Mouse (Mus musculus) midbrain, postnatal 0 days (tissue): ENCODE data around the gene St7. TPM values are rescaled to one million over a fixed set of nuclear protein-coding genes. Genes with fewer than 3 reads are reported as not detected.

ENCODE experiments used
- ATAC-seq: fragments of 200-750 bp; cut with Nextera tagmentation; 2 replicates; pipeline ENCODE4 v1.8.0; 2017; ENCODE audit warnings: moderate number of reproducible peaks, mild to moderate bottlenecking, moderate TSS enrichment, moderate library complexity; ENCODE audit not compliant: low FRiP score
- DNase-seq: peaks from one replicate; pipeline ENCODE4 v3.0.0-alpha.2; 2015; ENCODE audit warnings: low spot score
- H3K27ac ChIP-seq: fragments of 300-500 bp; sonication (generic); 2 replicates; pipeline ENCODE4 v1.5.1; 2014; ENCODE audit warnings: low read depth, mild to moderate bottlenecking, low read length, mixed read lengths
- H3K27me3 ChIP-seq: fragments of 300-500 bp; sonication (generic); 2 replicates; pipeline ENCODE4 v1.6.1; 2014; ENCODE audit warnings: low read length, control low read depth, mixed read lengths; ENCODE audit not compliant: insufficient read depth
- H3K36me3 ChIP-seq: fragments of 300-500 bp; sonication (generic); 2 replicates; pipeline ENCODE4 v1.6.1; 2014; ENCODE audit warnings: low read length, control low read depth, mixed read lengths; ENCODE audit not compliant: insufficient read depth
- H3K4me1 ChIP-seq: fragments of 300-500 bp; sonication (generic); 2 replicates; pipeline ENCODE4 v1.6.1; 2014; ENCODE audit warnings: mild to moderate bottlenecking, control low read depth, antibody characterized with exemption, low read length, mixed read lengths; ENCODE audit not compliant: insufficient read depth
- H3K4me2 ChIP-seq: fragments of 300-500 bp; sonication (generic); 2 replicates; pipeline ENCODE4 v1.6.1; 2014; ENCODE audit warnings: low read depth, mild to moderate bottlenecking, low read length, mixed read lengths; ENCODE audit not compliant: poor library complexity, severe bottlenecking
- H3K4me3 ChIP-seq: fragments of 300-500 bp; sonication (generic); 2 replicates; pipeline ENCODE4 v1.5.1; 2014; ENCODE audit warnings: low read depth, mild to moderate bottlenecking, low read length, moderate library complexity
- H3K9ac ChIP-seq: fragments of 300-500 bp; sonication (generic); replicated peaks from 2 replicates; pipeline ENCODE4 v1.6.1; 2014; ENCODE audit warnings: mild to moderate bottlenecking, low read length, moderate library complexity, mixed read lengths; ENCODE audit not compliant: poor library complexity, severe bottlenecking
- H3K9me3 ChIP-seq: fragments of 300-500 bp; sonication (generic); 2 replicates; pipeline ENCODE4 v1.6.1; 2016; ENCODE audit warnings: low read length, control low read depth
- CTCF ChIP-seq: IDR thresholded peaks from 2 replicates; pipeline ENCODE4 v1.5.1; 2016; ENCODE audit warnings: antibody characterized with exemption, mild to moderate bottlenecking
- WGBS: fragments of 180-500 bp; shearing (Covaris S2); extraction: QIAGEN DNeasy Blood & Tissue Kit; methylation state at CpG from one replicate; pipeline ENCODE4 v1.1.7; 2014; 5-methylcytosine and 5-hydroxymethylcytosine counted together
- polyA plus RNA-seq: library from polyadenylated mRNA; unstranded; fragments of >200 nt; fragmentation: Nextera tagmentation; extraction: Ambion mirVana; gene quantifications from 2 replicates; pipeline ENCODE4 v1.2.1, GENCODE M21; 2015
- total RNA-seq: library from RNA; depleted of rRNA; stranded (reverse); fragments of >200 nt; gene quantifications from 2 replicates; pipeline ENCODE4 v1.2.3, GENCODE M21; 2014

St7 gene
- total and polyA plus RNA-seq, 2 experiments from 2014 or later = 39.4 to 69.5 TPM

DNA sequence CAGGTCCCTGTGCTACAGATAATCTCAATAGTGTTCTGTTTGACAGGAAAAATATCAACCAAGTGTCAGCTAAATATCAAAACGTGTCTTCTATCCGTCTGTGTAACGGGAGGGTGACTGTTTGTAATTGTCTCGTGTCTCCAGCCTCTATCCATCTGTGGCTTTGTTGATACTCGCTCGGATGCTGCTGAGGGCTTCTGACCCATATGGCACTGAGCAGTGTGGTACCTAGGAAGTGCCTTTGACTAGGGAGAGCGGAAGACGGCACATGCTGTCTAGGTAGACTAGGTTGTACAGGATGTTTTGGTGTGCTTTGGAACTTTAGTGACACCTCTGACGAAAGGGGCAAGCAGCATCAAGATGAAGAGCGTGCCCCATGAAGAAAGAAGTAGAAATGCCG, 235.0 kb downstream of the St7 start:
- TF ChIP-seq CTCF = no peak
- WGBS = 81% methylated on average over 11 of the region's 11 CpGs

GRCm38 (mm10) chr6:17931187-17931586, 238.5 kb downstream of the St7 start:
- H3K27ac ChIP-seq = no peak overlapping the region
- ATAC-seq (no peak), DNase-seq (no peak)
- TF ChIP-seq CTCF = no peak
- H3K4me2 ChIP-seq = no peak overlapping the region
- H3K9me3 ChIP-seq = no peaks in the 10 kb centered on the region
- H3K4me1 ChIP-seq = no peaks in the 10 kb centered on the region
- H3K4me3 ChIP-seq = no peak overlapping the region
- no peak overlapping the region for H3K9ac ChIP-seq
- no peaks in the 10 kb centered on the region for H3K27me3 ChIP-seq
- WGBS = 98% methylated on average over 2 of the region's 2 CpGs
- peaks cover 19% of the 10 kb centered on the region for H3K36me3 ChIP-seq

More for the DNA sequence above, 235.0 kb downstream of the St7 start:
- Histone ChIP-seq H3K9me3 (no peaks in the 10 kb centered on the region), H3K27me3 (no peaks in the 10 kb centered on the region), H3K4me2 (no peak overlapping the region), H3K36me3 (peaks cover 14% of the 10 kb centered on the region), H3K4me3 (no peak overlapping the region), H3K9ac (no peak overlapping the region), H3K27ac (no peak overlapping the region), H3K4me1 (no peaks in the 10 kb centered on the region)
- DNase-seq (no peak), ATAC-seq (no peak)

DNA sequence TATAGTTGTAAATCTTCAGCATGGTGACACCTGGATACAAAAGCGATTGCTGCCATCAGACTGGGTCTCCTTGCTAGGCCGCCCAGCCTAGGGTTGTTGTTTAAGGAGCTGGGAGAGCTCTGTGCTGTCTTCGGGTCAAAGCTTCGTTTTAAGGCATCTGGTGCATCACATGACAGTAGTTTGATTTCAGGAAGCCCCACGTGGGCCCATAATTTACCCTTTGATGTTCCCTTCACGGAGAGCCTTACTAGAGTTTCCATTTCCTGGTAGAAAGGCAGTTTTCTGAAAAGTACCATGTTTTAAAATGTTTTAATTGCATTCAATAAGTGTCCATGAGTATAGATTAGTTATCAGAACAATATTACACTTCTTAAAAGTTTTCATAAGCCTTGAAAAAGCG, 239.1 kb downstream of the St7 start:
- no peak overlapping the region for H3K4me2 ChIP-seq
- DNase-seq (no peak), ATAC-seq (no peak)
- 88% methylated on average over 7 of the region's 7 CpGs for WGBS
- H3K9ac ChIP-seq = no peak overlapping the region
- no peaks in the 10 kb centered on the region for H3K9me3 ChIP-seq
- H3K4me1 ChIP-seq = no peaks in the 10 kb centered on the region
- no peaks in the 10 kb centered on the region for H3K27me3 ChIP-seq
- peaks cover 19% of the 10 kb centered on the region for H3K36me3 ChIP-seq
- TF ChIP-seq CTCF = no peak
- no peak overlapping the region for H3K4me3 ChIP-seq
- H3K27ac ChIP-seq = no peak overlapping the region

DNA sequence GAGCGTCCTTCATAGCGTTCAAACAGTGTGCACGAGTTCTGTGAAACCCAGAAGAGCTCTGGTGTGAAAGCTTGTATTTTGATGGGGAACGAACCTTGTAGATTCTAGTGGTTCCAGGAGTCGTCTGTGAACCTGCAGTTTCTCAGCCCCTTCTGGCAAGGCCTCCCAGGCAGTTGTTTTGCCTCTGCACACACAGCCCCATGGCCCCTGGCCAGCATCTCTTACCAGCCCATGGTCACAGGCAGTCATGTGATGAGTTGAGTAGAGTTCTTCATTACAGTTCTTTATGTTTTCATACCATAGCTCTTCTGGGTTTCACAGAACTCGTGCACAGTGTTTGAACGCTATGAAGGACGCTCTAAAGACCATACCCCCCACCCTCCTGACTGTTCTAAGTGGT, 240.1 kb downstream of the St7 start:
- DNase-seq (no peak), ATAC-seq (no peak)
- 95% methylated on average over 8 of the region's 8 CpGs for WGBS
- no peaks in the 10 kb centered on the region for H3K9me3 ChIP-seq
- no peaks in the 10 kb centered on the region for H3K27me3 ChIP-seq
- no peak overlapping the region for H3K4me3 ChIP-seq
- no peak overlapping the region for H3K4me2 ChIP-seq
- H3K27ac ChIP-seq = no peak overlapping the region
- H3K36me3 ChIP-seq = peaks cover 19% of the 10 kb centered on the region
- no peaks in the 10 kb centered on the region for H3K4me1 ChIP-seq
- TF ChIP-seq CTCF = no peak
- H3K9ac ChIP-seq = no peak overlapping the region

DNA sequence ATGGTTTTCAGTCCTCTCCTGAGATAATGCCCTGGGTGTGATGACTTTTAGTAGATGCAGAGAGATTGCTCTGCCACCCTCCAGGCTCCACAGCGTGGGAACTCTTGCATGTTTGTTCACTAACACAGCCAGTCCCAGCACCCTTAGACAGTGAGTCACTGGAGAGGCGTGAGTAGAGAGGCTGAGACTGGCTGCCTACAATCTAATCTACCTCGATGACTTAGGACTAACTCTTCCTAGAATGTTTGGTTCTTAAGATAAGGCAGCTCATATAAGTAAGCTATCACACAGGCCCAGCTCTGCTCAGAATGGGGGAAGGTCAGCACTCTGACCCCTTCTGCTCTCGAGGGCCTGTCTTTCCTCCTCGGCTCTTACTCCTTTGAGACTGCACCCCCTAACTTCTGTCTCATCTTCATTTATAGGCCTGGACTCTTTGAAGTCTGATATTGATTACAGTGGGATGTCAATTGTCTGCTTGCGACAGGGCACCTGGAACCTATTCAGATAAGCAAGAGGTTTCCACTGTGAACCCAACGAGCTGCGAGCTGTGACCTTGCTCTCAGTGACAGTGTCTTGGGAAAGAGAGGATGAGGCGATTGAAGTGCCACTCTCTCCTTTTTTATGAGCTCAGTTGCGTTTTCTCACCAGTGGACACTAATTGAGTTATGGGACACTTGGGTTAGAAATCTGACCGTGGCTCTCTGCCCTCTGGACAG, 246.1 kb downstream of the St7 start:
- DNase-seq (no peak), ATAC-seq (no peak)
- Histone ChIP-seq H3K9ac (no peak overlapping the region), H3K27ac (no peak overlapping the region), H3K4me1 (no peaks in the 10 kb centered on the region), H3K27me3 (no peaks in the 10 kb centered on the region), H3K4me2 (no peak overlapping the region), H3K9me3 (no peaks in the 10 kb centered on the region), H3K36me3 (peaks cover 25% of the 10 kb centered on the region), H3K4me3 (no peak overlapping the region)
- WGBS = 79% methylated on average over 11 of the region's 11 CpGs
- no peak for TF ChIP-seq CTCF

DNA sequence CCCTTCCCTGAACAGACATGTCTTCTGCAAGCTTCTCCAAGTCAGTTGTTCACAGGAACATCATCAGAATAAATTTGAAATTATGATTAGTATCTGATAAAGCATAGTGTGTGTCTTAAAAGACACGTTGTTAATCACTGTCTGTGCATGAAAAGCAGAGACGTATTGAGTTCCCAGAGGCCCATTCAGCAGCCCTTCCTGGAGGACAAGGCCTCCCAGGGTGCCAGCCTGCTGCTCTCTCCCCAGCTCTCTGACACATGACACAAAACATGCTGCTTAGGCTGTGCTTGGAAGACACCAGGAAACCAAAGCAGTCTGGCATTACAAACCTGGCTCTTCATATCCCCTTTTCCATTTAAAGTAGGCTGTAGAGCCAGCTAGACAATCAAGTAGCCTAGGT, 249.2 kb downstream of the St7 start:
- H3K27ac ChIP-seq = no peak overlapping the region
- no peak for TF ChIP-seq CTCF
- no peaks in the 10 kb centered on the region for H3K4me1 ChIP-seq
- H3K4me2 ChIP-seq = no peak overlapping the region
- DNase-seq (no peak), ATAC-seq (no peak)
- no peak overlapping the region for H3K9ac ChIP-seq
- no peak overlapping the region for H3K4me3 ChIP-seq
- peaks cover 12% of the 10 kb centered on the region for H3K36me3 ChIP-seq
- 14% methylated on average over 2 of the region's 2 CpGs for WGBS
- H3K27me3 ChIP-seq = no peaks in the 10 kb centered on the region
- H3K9me3 ChIP-seq = no peaks in the 10 kb centered on the region
